Mouse (Mus musculus) ES-Bruce4 (cell line): ENCODE results near the gene Zfp768. TPM values are rescaled to one million over a fixed set of nuclear protein-coding genes. Genes with fewer than 3 reads are reported as not detected.

ENCODE experiments used
- H3K27ac ChIP-seq: 2 replicates; pipeline ENCODE4 v1.5.1; 2012; ENCODE audit warnings: low read length, inconsistent platforms; ENCODE audit not compliant: insufficient read depth
- H3K27me3 ChIP-seq: 2 replicates; pipeline ENCODE4 v1.6.1; 2012; ENCODE audit warnings: mild to moderate bottlenecking, low read length, inconsistent platforms; ENCODE audit not compliant: control insufficient read depth, poor library complexity, insufficient read depth, severe bottlenecking
- H3K36me3 ChIP-seq: 2 replicates; pipeline ENCODE4 v1.6.1; 2012; ENCODE audit warnings: inconsistent platforms, mild to moderate bottlenecking, low read length, moderate library complexity; ENCODE audit not compliant: control insufficient read depth, poor library complexity, insufficient read depth, severe bottlenecking
- H3K4me1 ChIP-seq: one replicate; pipeline ENCODE4 v1.8.1; 2011; ENCODE audit warnings: low read length; ENCODE audit not compliant: control insufficient read depth, insufficient read depth
- H3K4me3 ChIP-seq: 2 replicates; pipeline ENCODE4 v1.5.1; 2011; ENCODE audit warnings: low read depth, mild to moderate bottlenecking, low read length
- H3K9ac ChIP-seq: 2 replicates; pipeline ENCODE4 v1.6.1; 2012; ENCODE audit warnings: low read depth, mild to moderate bottlenecking, inconsistent platforms; ENCODE audit not compliant: poor library complexity, severe bottlenecking
- H3K9me3 ChIP-seq: replicated peaks from 2 replicates; pipeline ENCODE4 v1.6.1; 2012; ENCODE audit warnings: mild to moderate bottlenecking, low read length, inconsistent platforms; ENCODE audit not compliant: control insufficient read depth, poor library complexity, insufficient read depth, severe bottlenecking
- CTCF ChIP-seq: IDR thresholded peaks from one replicate; pipeline ENCODE4 v1.8.1; 2011; ENCODE audit warnings: low read depth, low read length
- EP300 ChIP-seq: IDR thresholded peaks from 2 replicates; pipeline ENCODE4 v1.6.1; 2011; ENCODE audit warnings: low read depth, low read length; ENCODE audit not compliant: insufficient read depth
- POLR2A ChIP-seq: IDR thresholded peaks from one replicate; pipeline ENCODE4 v1.8.1; 2011; ENCODE audit warnings: low read length; ENCODE audit not compliant: insufficient read depth
- polyA plus RNA-seq: library from polyadenylated mRNA; stranded (reverse); fragments of >200 nt; gene quantifications from 2 replicates; pipeline ENCODE4 v1.2.4, GENCODE M21; 2011; ENCODE audit warnings: low read depth; ENCODE audit not compliant: missing spikeins, insufficient read depth, insufficient read length

Gene Zfp768
- polyA plus RNA-seq, 1 experiment: 7.0 TPM

- Histone ChIP-seq H3K9ac (no peak overlapping the region), H3K4me1 (no peaks in the 10 kb centered on the region), H3K27me3 (no peaks in the 10 kb centered on the region), H3K4me3 (no peak overlapping the region), H3K36me3 (no peaks in the 10 kb centered on the region), H3K9me3 (no peaks in the 10 kb centered on the region), H3K27ac (no peak overlapping the region)
- TF ChIP-seq POLR2A: no peak
- TF ChIP-seq EP300: no peak
- no peak for TF ChIP-seq CTCF
Observed at GRCm38 (mm10) chr7:127341356-127341755, 4.0 kb downstream of the Zfp768 start.

GRCm38 (mm10) chr7:127337636-127338035, 7.8 kb downstream of the Zfp768 start:
- TF ChIP-seq CTCF (no peak), EP300 (no peak), POLR2A (no peak)
- Histone ChIP-seq H3K9me3 (no peaks in the 10 kb centered on the region), H3K36me3 (no peaks in the 10 kb centered on the region), H3K27ac (no peak overlapping the region), H3K27me3 (no peaks in the 10 kb centered on the region), H3K4me3 (no peak overlapping the region), H3K9ac (no peak overlapping the region), H3K4me1 (no peaks in the 10 kb centered on the region)

- H3K27ac ChIP-seq: no peak overlapping the region
- TF ChIP-seq EP300 (no peak), CTCF (no peak), POLR2A (no peak)
- no peaks in the 10 kb centered on the region for H3K36me3 ChIP-seq
- H3K9me3 ChIP-seq: no peaks in the 10 kb centered on the region
- no peaks in the 10 kb centered on the region for H3K27me3 ChIP-seq
- no peaks in the 10 kb centered on the region for H3K4me1 ChIP-seq
- H3K4me3 ChIP-seq: no peak overlapping the region
- H3K9ac ChIP-seq: no peak overlapping the region
Observed at GRCm38 (mm10) chr7:127335604-127336003, 9.8 kb downstream of the Zfp768 start.

- Histone ChIP-seq H3K36me3 (no peaks in the 10 kb centered on the region), H3K27me3 (no peaks in the 10 kb centered on the region), H3K4me1 (no peaks in the 10 kb centered on the region), H3K9ac (no peak overlapping the region), H3K9me3 (no peaks in the 10 kb centered on the region), H3K27ac (no peak overlapping the region), H3K4me3 (no peak overlapping the region)
- TF ChIP-seq POLR2A (no peak), EP300 (no peak), CTCF (no peak)
Observed at GRCm38 (mm10) chr7:127333240-127333639, 12.1 kb downstream of the Zfp768 start.

GRCm38 (mm10) chr7:127326685-127327084, 18.7 kb downstream of the Zfp768 start:
- TF ChIP-seq CTCF (no peak), POLR2A (no peak), EP300 (no peak)
- Histone ChIP-seq H3K27ac (no peak overlapping the region), H3K27me3 (no peaks in the 10 kb centered on the region), H3K9me3 (no peaks in the 10 kb centered on the region), H3K4me3 (no peak overlapping the region), H3K36me3 (no peaks in the 10 kb centered on the region), H3K4me1 (no peaks in the 10 kb centered on the region), H3K9ac (no peak overlapping the region)

DNA sequence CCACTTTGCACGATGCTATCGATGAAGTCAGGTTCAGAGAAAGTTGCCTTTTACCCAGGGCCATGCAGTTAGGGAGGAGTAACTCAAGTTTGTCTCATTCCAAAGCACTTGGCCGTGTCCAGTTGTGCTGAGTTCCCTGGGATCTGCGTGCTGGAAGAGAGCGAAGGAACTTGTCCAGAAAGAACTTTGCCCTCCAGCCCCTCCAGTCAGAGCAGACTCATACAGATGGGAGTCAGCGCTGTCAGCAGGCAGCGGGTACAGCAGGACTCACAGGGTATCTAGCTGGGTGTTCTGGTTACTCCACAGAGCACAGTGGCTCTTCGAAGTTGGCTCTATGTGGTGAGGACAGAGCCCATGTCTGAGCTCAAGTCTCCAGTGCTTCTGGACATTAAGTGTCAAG, 19.8 kb downstream of the Zfp768 start:
- TF ChIP-seq POLR2A (no peak), CTCF (no peak), EP300 (no peak)
- Histone ChIP-seq H3K36me3 (no peaks in the 10 kb centered on the region), H3K4me3 (no peak overlapping the region), H3K9ac (no peak overlapping the region), H3K27ac (no peak overlapping the region), H3K27me3 (no peaks in the 10 kb centered on the region), H3K4me1 (no peaks in the 10 kb centered on the region), H3K9me3 (no peaks in the 10 kb centered on the region)
